Mouse (Mus musculus) embryonic facial prominence, embryonic 11.5 days (tissue): Measurements from ENCODE around the gene Mns1. TPM values are rescaled to one million over a fixed set of nuclear protein-coding genes. Genes with fewer than 3 reads are reported as not detected.

Experiments used
- ATAC-seq: fragments of 200-750 bp; cut with Nextera tagmentation; replicated peaks from 2 replicates; pipeline ENCODE4 v1.8.0; 2017; ENCODE audit warnings: low read depth; ENCODE audit not compliant: insufficient number of reproducible peaks, low FRiP score, low TSS enrichment
- DNase-seq: peaks from one replicate; pipeline ENCODE4 v3.0.0-alpha.2; 2015; ENCODE audit warnings: low spot score
- H3K27ac ChIP-seq: fragments of 300-500 bp; sonication (generic); replicated peaks from 2 replicates; pipeline ENCODE4 v1.5.1; 2014; ENCODE audit warnings: mild to moderate bottlenecking, low read depth, low read length, control low read depth
- H3K27me3 ChIP-seq: fragments of 300-500 bp; sonication (generic); 2 replicates; pipeline ENCODE4 v1.6.1; 2014; ENCODE audit warnings: mild to moderate bottlenecking, low read length, moderate library complexity, mixed read lengths; ENCODE audit not compliant: control insufficient read depth, insufficient read depth
- H3K36me3 ChIP-seq: fragments of 300-500 bp; sonication (generic); replicated peaks from 2 replicates; pipeline ENCODE4 v1.6.1; 2014; ENCODE audit warnings: low read depth, mild to moderate bottlenecking, low read length, moderate library complexity, mixed read lengths; ENCODE audit not compliant: control insufficient read depth, insufficient read depth
- H3K4me1 ChIP-seq: fragments of 300-500 bp; sonication (generic); 2 replicates; pipeline ENCODE4 v1.6.1; 2014; ENCODE audit warnings: low read length, mixed read lengths; ENCODE audit not compliant: control insufficient read depth, insufficient read depth
- H3K4me2 ChIP-seq: fragments of 300-500 bp; sonication (generic); 2 replicates; pipeline ENCODE4 v1.6.1; 2014; ENCODE audit warnings: low read depth, mild to moderate bottlenecking, control low read depth, low read length, moderate library complexity
- H3K4me3 ChIP-seq: fragments of 300-500 bp; sonication (generic); 2 replicates; pipeline ENCODE4 v1.5.1; 2014; ENCODE audit warnings: low read depth, low read length, control low read depth
- H3K9ac ChIP-seq: fragments of 300-500 bp; sonication (generic); replicated peaks from 2 replicates; pipeline ENCODE4 v1.6.1; 2014; ENCODE audit warnings: mild to moderate bottlenecking, control low read depth, low read length
- H3K9me3 ChIP-seq: fragments of 300-500 bp; sonication (generic); replicated peaks from 2 replicates; pipeline ENCODE4 v1.6.1; 2016; ENCODE audit warnings: mild to moderate bottlenecking, low read length, inconsistent platforms, mixed read lengths; ENCODE audit not compliant: control insufficient read depth
- WGBS: fragments of 180-500 bp; shearing (Covaris S2); extraction: QIAGEN DNeasy Blood & Tissue Kit; methylation state at CpG from one replicate; pipeline ENCODE4 v1.1.7; 2014; 5-methylcytosine and 5-hydroxymethylcytosine counted together
- polyA plus RNA-seq: library from polyadenylated mRNA; unstranded; fragments of >200 nt; fragmentation: Nextera tagmentation; extraction: Ambion mirVana; gene quantifications from 2 replicates; pipeline ENCODE4 v1.2.1, GENCODE M21; 2014

The Mns1 gene
- polyA plus RNA-seq, 1 experiment from 2014 or later, result 50.9 TPM

- H3K4me1 ChIP-seq, result no peaks in the 10 kb centered on the region
- no peaks in the 10 kb centered on the region for H3K36me3 ChIP-seq
- WGBS, result 91% methylated on average over 5 of the region's 5 CpGs
- no peaks in the 10 kb centered on the region for H3K27me3 ChIP-seq
- H3K4me3 ChIP-seq, result no peak overlapping the region
- H3K9ac ChIP-seq, result no peak overlapping the region
- no peak for DNase-seq
- H3K27ac ChIP-seq, result no peak overlapping the region
- no peaks in the 10 kb centered on the region for H3K9me3 ChIP-seq
- ATAC-seq, result no peak
- no peak overlapping the region for H3K4me2 ChIP-seq
Observed at GRCm38 (mm10) chr9:72489131-72489530, 51.3 kb downstream of the Mns1 start.

- Histone ChIP-seq H3K4me2 (peak overlapping the region; percentile 53), H3K9ac (peak overlapping the region; percentile 71), H3K27ac (0 out of 2 replicates have a peak overlapping the region, but pooled peaks have one; percentile 22), H3K9me3 (no peaks in the 10 kb centered on the region), H3K4me3 (peak overlapping the region; percentile 73), H3K27me3 (no peaks in the 10 kb centered on the region), H3K36me3 (no peaks in the 10 kb centered on the region), H3K4me1 (no peaks in the 10 kb centered on the region)
- DNase-seq, result peak; percentile 94
- ATAC-seq, result peak; percentile 90
- WGBS, result 0% methylated on average over 32 of the region's 32 CpGs
Observed at GRCm38 (mm10) chr9:72491559-72492193, 53.9 kb downstream of the Mns1 start.

GRCm38 (mm10) chr9:72492194-72492565 lies 54.4 kb downstream of the Mns1 start, which contains the start of gene Tex9:
Tex9 (minus strand) TSS chr9:72492212.
- H3K27me3 ChIP-seq, result no peaks in the 10 kb centered on the region
- peak within 1 kb of the TSS; percentile 73 for H3K4me3 ChIP-seq
- DNase-seq (peak; percentile 3), ATAC-seq (peak; percentile 30; the same call in 1 of the 2 replicates)
- peak within 1 kb of the TSS; percentile 71 for H3K9ac ChIP-seq
- peak within 1 kb of the TSS; percentile 53 for H3K4me2 ChIP-seq
- 15% methylated on average over 6 of the region's 6 CpGs for WGBS
- no peaks in the 10 kb centered on the region for H3K36me3 ChIP-seq
- H3K27ac ChIP-seq, result 0 out of 2 replicates have a peak within 1 kb of the TSS, but pooled peaks have one; percentile 22
- H3K4me1 ChIP-seq, result no peaks in the 10 kb centered on the region
- no peaks in the 10 kb centered on the region for H3K9me3 ChIP-seq

DNA sequence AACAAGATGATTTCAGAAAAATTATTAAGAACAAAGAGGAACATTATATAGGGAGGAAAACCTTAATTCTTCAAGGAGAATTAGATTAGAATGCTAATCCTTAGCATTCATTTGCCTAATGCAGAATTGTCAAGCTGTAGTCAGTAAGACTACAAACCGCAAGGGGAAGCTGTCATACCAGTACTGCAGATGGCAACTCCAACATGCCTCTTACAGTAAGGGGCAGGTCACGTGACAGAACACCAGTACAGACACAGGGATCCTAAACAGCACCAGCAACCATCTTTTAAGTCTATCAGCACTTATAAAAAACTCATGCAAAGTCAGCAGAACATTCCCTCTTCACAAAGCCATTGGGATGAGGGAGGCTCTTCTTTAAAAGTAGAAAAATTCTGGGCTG lies 55.7 kb downstream of the Mns1 start:
- ATAC-seq, result no peak
- no peak overlapping the region for H3K27ac ChIP-seq
- H3K4me2 ChIP-seq, result no peak overlapping the region
- H3K4me1 ChIP-seq, result no peaks in the 10 kb centered on the region
- no peaks in the 10 kb centered on the region for H3K27me3 ChIP-seq
- 82% methylated on average over 2 of the region's 2 CpGs for WGBS
- H3K36me3 ChIP-seq, result no peaks in the 10 kb centered on the region
- H3K4me3 ChIP-seq, result no peak overlapping the region
- no peaks in the 10 kb centered on the region for H3K9me3 ChIP-seq
- no peak overlapping the region for H3K9ac ChIP-seq
- DNase-seq, result no peak

DNA sequence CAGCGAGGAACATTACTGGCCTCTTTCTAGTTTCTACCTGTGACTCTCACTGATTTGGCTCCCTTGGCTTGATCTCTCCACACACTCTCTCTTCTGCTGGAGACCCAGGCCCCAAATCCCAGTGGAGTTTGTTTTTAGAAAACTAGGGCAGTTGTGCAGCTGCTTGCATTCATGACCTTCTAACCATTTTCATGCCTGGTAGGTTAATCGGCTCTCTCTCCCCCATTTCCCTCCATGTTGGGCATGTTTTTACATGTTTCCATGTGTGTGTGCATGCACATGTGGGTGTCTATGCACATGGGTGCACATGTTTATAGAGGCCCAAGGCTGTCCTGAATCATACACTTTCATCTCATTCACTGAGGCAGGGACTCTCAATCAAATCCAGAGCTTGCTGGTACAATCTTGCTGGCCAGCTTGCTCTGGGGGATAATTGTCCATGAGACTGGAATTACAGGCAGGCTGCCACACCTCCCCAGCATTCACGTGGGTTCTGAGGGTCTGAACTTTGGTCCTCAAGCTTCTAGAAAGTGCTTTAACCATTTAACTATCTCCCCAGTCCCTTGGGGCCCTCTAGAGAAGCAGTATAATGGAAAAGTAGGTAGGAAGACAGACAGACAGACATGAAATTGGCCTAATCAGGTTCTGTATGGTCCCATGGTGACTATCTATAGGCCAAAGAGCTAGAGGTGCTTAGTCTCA lies 56.3 kb downstream of the Mns1 start:
- Histone ChIP-seq H3K9me3 (no peaks in the 10 kb centered on the region), H3K27ac (no peak overlapping the region), H3K4me2 (no peak overlapping the region), H3K27me3 (no peaks in the 10 kb centered on the region), H3K4me3 (no peak overlapping the region), H3K36me3 (no peaks in the 10 kb centered on the region), H3K4me1 (no peaks in the 10 kb centered on the region), H3K9ac (no peak overlapping the region)
- DNase-seq (no peak), ATAC-seq (no peak)
- 79% methylated on average over 3 of the region's 3 CpGs for WGBS

DNA sequence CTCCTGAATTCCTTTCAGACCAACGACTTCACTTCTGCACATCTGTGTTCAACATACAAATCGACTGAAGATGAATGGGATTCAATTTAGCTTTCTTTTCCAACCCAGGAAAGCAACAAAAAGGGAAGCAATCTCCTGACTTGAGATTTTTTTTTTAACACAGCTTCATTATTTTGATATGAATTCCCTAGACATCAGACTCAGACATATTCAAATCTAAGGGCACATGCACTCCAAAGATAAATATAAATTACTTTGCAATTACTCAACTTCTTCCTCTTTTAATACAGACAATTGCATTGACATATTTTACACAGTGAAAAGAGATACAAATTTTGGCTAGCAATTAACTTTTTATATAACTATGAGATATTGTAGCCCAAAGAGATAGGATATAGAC lies 58.9 kb downstream of the Mns1 start:
- H3K4me1 ChIP-seq, result no peaks in the 10 kb centered on the region
- no peak overlapping the region for H3K4me3 ChIP-seq
- no peak for DNase-seq
- no peaks in the 10 kb centered on the region for H3K36me3 ChIP-seq
- H3K27me3 ChIP-seq, result no peaks in the 10 kb centered on the region
- no peak overlapping the region for H3K27ac ChIP-seq
- no peak for ATAC-seq
- H3K4me2 ChIP-seq, result no peak overlapping the region
- H3K9me3 ChIP-seq, result no peaks in the 10 kb centered on the region
- H3K9ac ChIP-seq, result no peak overlapping the region
- WGBS, result 81% methylated on average over 2 of the region's 2 CpGs

- ATAC-seq, result no peak
- Histone ChIP-seq H3K9me3 (no peaks in the 10 kb centered on the region), H3K4me1 (no peaks in the 10 kb centered on the region), H3K36me3 (no peaks in the 10 kb centered on the region), H3K4me2 (no peak overlapping the region), H3K27me3 (no peaks in the 10 kb centered on the region), H3K27ac (no peak overlapping the region), H3K4me3 (no peak overlapping the region), H3K9ac (no peak overlapping the region)
- DNase-seq, result no peak
- WGBS, result 70% methylated on average over 3 of the region's 3 CpGs
Observed at GRCm38 (mm10) chr9:72497171-72497570, 59.4 kb downstream of the Mns1 start.
